Mouse (Mus musculus) layer of hippocampus, postnatal 14 days (tissue): ENCODE results near the gene Eif4enif1. TPM values are rescaled to one million over a fixed set of nuclear protein-coding genes. Genes with fewer than 3 reads are reported as not detected.

Source experiments
- total RNA-seq, 2 experiments: library from RNA; stranded (reverse); gene quantifications; 2 replicates each; pipeline ENCODE4 v1.2.3; 2021

The Eif4enif1 gene
- total RNA-seq, 2 experiments from 2014 or later = 61.5 to 66.1 TPM

Other genes with a start within 250 kb of the Eif4enif1 start
- gene Sfi1, start 8.9 kb upstream of the Eif4enif1 start, total RNA-seq = 10 to 100 TPM; 56.3 to 57.2 TPM
- gene Drg1, start 64.0 kb downstream of the Eif4enif1 start, total RNA-seq = 100 to 1,000 TPM in 1 of 2 experiments, 10 to 100 TPM in 1; 89.8 to 103 TPM
- gene Patz1, start 86.5 kb downstream of the Eif4enif1 start, total RNA-seq = 10 to 100 TPM; 50.3 to 50.4 TPM
- gene Pik3ip1, start 128.0 kb downstream of the Eif4enif1 start, total RNA-seq = 10 to 100 TPM; 29.5 to 35.1 TPM
- gene Limk2, start 206.8 kb downstream of the Eif4enif1 start, total RNA-seq = 100 to 1,000 TPM in 1 of 2 experiments, 10 to 100 TPM in 1; 98.7 to 113 TPM
- 10 to 100 TPM; 22.9 to 24.9 TPM for gene Rnf185, start 250.0 kb downstream of the Eif4enif1 start, total RNA-seq